Mouse (Mus musculus): ENCODE measurements at regions not wholly inside any gene's neighbourhood (a gene's known extent, or its start where the extent isn't known, plus 50 kb on each side); places are given as distances from the start of the nearest gene placed in this dataset.

DNA sequence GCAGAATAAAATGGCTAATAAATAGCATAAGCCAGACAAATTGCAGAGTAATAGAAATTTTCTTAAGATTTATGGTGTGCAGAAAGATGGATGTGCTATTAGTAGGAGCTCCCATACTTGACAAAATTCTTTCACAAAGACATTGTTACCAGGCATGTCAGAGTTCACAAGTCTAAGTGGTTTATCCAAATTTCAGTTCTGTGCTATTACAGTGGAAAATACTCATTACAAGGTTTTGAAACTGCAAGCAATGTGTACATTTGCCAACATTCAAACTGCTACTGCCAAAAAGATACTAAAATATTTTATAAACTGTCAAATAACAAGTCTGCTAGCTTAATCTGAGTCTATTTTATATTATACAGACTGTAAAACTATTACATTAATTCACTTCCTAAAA lies 1550.2 kb upstream of the Acvr2a start:
- no peak for ATAC-seq (replicated peaks)
- no peak overlapping the region for H3K9ac ChIP-seq
- H3K4me3 ChIP-seq: no peak overlapping the region
- no peaks in the 10 kb centered on the region for H3K4me1 ChIP-seq
- no peaks in the 10 kb centered on the region for H3K9me3 ChIP-seq
- no peaks in the 10 kb centered on the region for H3K27me3 ChIP-seq (replicated peaks)
- H3K4me2 ChIP-seq: no peak overlapping the region
- no peak overlapping the region for H3K27ac ChIP-seq
- no peaks in the 10 kb centered on the region for H3K36me3 ChIP-seq (replicated peaks)

- Histone ChIP-seq H3K27ac (no peak overlapping the region), H3K4me1 (no peaks in the 10 kb centered on the region), H3K36me3 (replicated peaks) (no peaks in the 10 kb centered on the region), H3K4me3 (no peak overlapping the region), H3K9me3 (no peaks in the 10 kb centered on the region), H3K4me2 (no peak overlapping the region), H3K27me3 (replicated peaks) (no peaks in the 10 kb centered on the region), H3K9ac (no peak overlapping the region)
- no peak for ATAC-seq (replicated peaks)
- 84% methylated on average over 2 of the region's 2 CpGs for WGBS
These were observed 1548.0 kb upstream of the Acvr2a start for GRCm38 (mm10) chr2:47265901-47266300.

GRCm38 (mm10) chr2:47295546-47295945 lies 1518.4 kb upstream of the Acvr2a start:
- no peak overlapping the region for H3K27ac ChIP-seq
- H3K9me3 ChIP-seq: no peaks in the 10 kb centered on the region
- no peak overlapping the region for H3K9ac ChIP-seq
- no peaks in the 10 kb centered on the region for H3K36me3 ChIP-seq (replicated peaks)
- 42% methylated on average over 3 of the region's 3 CpGs for WGBS
- no peak overlapping the region for H3K4me2 ChIP-seq
- H3K4me3 ChIP-seq: no peak overlapping the region
- no peaks in the 10 kb centered on the region for H3K4me1 ChIP-seq
- H3K27me3 ChIP-seq (replicated peaks): no peaks in the 10 kb centered on the region
- ATAC-seq (replicated peaks): 0 out of 2 replicates have a peak, but pooled peaks have one; percentile 37

DNA sequence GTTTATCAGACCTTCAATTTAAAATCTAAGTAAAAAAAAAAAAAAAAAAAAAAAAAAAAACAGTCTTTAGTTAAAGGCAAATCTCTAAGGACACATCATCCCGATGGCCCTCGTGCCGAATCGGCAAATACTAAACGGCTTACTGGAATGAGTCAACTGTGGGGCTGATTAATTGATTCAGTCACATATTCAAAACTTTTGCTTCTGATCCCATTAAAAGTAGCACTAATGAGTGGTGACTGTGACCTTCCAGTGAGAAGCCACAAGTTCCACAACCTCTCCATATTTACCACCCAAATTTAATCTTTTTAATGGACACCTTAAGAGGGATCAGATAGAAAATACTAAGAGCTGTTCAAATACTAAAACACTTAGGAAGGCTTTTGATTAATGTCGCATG lies 1511.9 kb upstream of the Acvr2a start:
- no peaks in the 10 kb centered on the region for H3K36me3 ChIP-seq (replicated peaks)
- WGBS: 86% methylated on average over 6 of the region's 6 CpGs
- no peaks in the 10 kb centered on the region for H3K27me3 ChIP-seq (replicated peaks)
- H3K4me3 ChIP-seq: no peak overlapping the region
- no peak overlapping the region for H3K27ac ChIP-seq
- H3K4me2 ChIP-seq: no peak overlapping the region
- no peaks in the 10 kb centered on the region for H3K9me3 ChIP-seq
- no peak overlapping the region for H3K9ac ChIP-seq
- no peak for ATAC-seq (replicated peaks)
- H3K4me1 ChIP-seq: no peaks in the 10 kb centered on the region

GRCm38 (mm10) chr2:47330574-47330973 lies 1483.3 kb upstream of the Acvr2a start:
- H3K4me2 ChIP-seq: no peak overlapping the region
- H3K27me3 ChIP-seq (replicated peaks): no peaks in the 10 kb centered on the region
- no peak overlapping the region for H3K9ac ChIP-seq
- ATAC-seq (replicated peaks): no peak
- no peaks in the 10 kb centered on the region for H3K36me3 ChIP-seq (replicated peaks)
- no peaks in the 10 kb centered on the region for H3K4me1 ChIP-seq
- no peaks in the 10 kb centered on the region for H3K9me3 ChIP-seq
- WGBS: 58% methylated on average over 1 of the region's 1 CpGs
- H3K4me3 ChIP-seq: no peak overlapping the region
- no peak overlapping the region for H3K27ac ChIP-seq

- no peaks in the 10 kb centered on the region for H3K27me3 ChIP-seq (replicated peaks)
These were observed 1479.3 kb upstream of the Acvr2a start for GRCm38 (mm10) chr2:47334406-47335113.

DNA sequence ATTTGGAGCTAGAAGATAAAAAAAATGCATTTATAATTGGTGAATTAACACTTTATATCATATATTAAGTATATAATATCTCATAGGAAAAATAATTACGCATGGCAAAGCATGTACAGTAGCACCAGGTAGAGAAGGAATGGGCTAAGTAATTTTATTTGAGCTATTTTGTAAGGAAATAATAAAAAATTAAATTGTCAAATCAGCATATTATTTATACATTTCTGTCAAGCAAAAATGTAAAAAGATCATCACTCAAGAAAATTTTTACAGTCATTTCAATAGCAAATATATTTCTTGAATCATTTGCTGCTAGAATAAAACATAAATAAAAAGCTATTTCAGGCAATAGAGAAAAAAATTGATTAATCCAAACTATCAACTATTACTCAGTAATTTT lies 1450.4 kb upstream of the Acvr2a start:
- 89% methylated on average over 1 of the region's 1 CpGs for WGBS
- no peak for ATAC-seq (replicated peaks)

More at GRCm38 (mm10) chr2:47334406-47335113, 1479.3 kb upstream of the Acvr2a start:
- Histone ChIP-seq H3K4me1 (no peaks in the 10 kb centered on the region), H3K4me2 (no peak overlapping the region), H3K9ac (no peak overlapping the region), H3K9me3 (no peaks in the 10 kb centered on the region), H3K36me3 (replicated peaks) (no peaks in the 10 kb centered on the region), H3K27ac (no peak overlapping the region), H3K4me3 (no peak overlapping the region)
- ATAC-seq (replicated peaks): no peak; the same call in 1 of the 2 replicates
- WGBS: 39% methylated on average over 8 of the region's 8 CpGs

DNA sequence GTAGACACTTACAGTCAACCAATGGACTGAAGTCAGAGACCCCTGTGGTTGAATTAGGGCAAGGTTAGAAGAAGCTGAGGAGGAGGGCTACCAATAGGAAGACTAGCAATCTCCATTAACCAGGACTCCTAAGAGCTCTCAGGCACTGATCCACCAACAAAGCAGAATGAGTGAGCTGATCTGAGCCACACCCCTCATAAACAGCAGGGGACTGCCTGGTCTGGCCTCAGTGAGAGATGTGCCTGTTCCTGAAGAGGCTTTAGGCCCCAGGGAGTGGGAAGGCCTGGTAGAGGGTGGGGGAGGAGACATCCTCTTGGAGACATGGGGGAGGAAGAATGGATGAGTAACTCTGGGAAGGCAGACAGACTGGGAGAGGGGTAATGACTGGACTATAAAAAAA lies 1445.6 kb upstream of the Acvr2a start:
- Histone ChIP-seq H3K36me3 (replicated peaks) (no peaks in the 10 kb centered on the region), H3K9ac (no peak overlapping the region), H3K4me3 (no peak overlapping the region), H3K4me1 (no peaks in the 10 kb centered on the region), H3K27ac (no peak overlapping the region), H3K4me2 (no peak overlapping the region), H3K9me3 (no peaks in the 10 kb centered on the region), H3K27me3 (replicated peaks) (no peaks in the 10 kb centered on the region)
- no peak for ATAC-seq (replicated peaks)

More for the DNA sequence above, 1450.4 kb upstream of the Acvr2a start:
- Histone ChIP-seq H3K4me2 (no peak overlapping the region), H3K9ac (no peak overlapping the region), H3K4me1 (no peaks in the 10 kb centered on the region), H3K36me3 (replicated peaks) (no peaks in the 10 kb centered on the region), H3K9me3 (no peaks in the 10 kb centered on the region), H3K4me3 (no peak overlapping the region), H3K27ac (no peak overlapping the region), H3K27me3 (replicated peaks) (no peaks in the 10 kb centered on the region)

Data from midbrain, embryonic 15.5 days (tissue).